Mouse (Mus musculus) frontal cortex, postnatal 10 days (tissue): ENCODE measurements at regions not wholly inside any gene's neighbourhood (a gene's known extent, or its start where the extent isn't known, plus 50 kb on each side); places are given as distances from the start of the nearest gene placed in this dataset.

Experiments used
- DNase-seq, 2 experiments: peaks; one replicate each; pipeline ENCODE4 v3.0.0; 2022; ENCODE audit warnings: low spot score in 2 of 2, mixed read lengths in 1 of 2

DNA sequence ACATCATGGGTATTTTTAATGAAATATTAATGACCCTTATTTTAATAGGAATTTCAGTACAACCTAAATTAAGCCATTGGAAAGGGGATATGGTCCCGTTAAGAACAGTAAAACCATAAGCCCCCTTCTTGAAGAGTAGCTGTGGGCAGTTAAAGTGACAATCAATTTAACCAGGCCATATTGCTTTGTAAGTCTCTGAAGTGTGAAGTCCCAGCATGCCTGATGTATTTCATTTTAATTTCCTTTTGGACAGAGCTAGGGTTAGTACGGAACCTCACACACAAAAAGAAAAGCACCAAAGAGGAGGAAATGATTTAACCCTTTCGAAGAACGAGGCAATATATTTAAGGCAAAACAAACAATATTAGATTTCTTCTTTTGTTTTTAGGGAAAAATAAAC is 640.9 kb downstream of the Kcnj2 start:
- DNase-seq: no peak

DNA sequence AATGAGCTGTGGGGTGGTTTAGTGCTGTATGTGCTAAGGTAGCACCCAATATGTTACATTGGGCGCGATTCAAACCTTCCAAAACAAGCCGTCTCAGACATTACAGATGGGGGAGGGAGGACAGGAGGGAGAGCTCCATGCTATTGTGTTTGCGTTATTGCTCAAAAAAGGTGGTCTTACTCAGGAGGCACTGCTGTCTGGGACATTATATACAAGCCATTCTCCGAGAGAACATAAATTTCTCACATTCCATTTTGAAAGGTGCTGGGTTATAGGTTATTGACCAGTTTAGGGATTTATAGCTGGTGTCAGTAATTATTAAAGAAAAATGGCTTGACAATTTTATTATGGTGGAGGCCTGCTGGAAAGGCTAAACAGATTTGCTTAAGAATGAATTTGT is 649.4 kb downstream of the Kcnj2 start:
- no peak for DNase-seq

DNA sequence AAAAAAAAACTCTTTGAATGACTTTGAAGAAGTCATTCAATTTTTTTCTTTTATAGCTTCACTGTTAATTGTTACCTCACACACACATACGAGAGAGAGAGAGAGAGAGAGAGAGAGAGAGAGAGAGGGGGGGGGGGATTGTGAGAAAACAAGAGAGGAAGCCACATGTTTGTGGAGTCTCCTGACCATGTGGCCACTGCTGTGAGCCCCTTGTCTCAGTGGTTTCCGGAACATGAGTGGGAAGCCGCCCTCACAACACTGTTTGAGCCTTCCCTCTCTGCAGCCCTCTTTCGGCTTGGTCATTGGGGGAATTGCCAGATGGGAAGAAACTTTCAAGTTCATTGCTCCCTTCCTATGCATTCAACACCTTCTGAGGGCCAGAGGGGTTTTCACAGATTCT is 656.3 kb downstream of the Kcnj2 start:
- no peak for DNase-seq

DNA sequence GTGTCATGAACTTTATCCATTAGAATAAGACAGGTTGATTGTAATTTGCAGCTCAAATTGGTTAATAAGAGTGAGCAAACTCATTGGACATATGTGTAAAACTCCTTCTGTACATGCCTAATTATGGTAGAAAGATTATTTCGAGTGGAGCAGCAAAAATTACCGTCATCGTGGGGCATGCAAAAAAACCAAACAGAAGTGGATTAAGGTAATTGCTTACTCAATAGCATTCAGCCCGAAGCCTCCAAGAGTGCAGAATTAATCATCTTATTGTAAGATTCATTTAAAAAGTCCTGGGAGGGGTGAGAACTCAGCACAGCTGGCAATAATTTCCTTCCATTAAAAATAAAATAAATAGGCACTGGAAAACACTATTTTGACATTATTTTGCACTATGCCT is 662.2 kb downstream of the Kcnj2 start:
- DNase-seq: no peak

DNA sequence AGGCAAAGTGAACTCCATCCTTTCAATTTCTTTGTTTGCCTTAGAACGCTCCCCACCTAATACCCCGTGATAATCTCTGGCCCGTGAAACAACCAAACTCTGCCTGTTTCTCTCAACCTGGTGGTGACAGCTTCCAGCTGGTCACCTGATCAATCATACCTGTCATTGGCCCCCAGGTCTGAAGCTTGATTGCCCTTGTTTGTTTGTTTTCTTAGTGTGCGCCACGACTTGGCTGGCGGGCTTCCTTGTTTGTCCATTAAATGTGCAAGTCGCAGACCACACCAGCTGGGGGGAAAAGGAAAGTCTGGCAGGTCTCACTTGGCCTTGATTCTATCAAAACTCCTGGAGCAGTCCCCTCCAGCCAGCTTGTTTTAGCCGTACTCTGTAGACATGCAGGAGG is 666.1 kb downstream of the Kcnj2 start:
- DNase-seq: no peak

DNA sequence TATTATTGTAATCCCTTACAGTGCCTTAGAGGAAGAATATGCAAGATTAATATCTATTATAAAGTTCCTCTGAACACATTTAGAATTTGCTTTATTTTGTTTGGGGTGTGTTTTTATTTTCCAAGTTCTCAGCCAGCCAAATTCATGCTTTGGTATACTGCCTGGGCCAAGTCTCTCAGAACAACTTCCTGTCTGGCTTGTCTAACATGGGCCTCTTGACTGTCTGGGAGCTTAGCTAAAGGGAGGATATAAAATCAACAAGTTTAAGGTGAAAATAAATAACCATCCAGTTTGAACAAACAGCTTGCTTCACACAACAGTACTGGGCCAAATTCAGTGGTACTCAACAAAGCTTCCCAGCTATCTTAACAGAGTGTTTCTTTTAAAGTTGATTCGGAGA is 669.5 kb downstream of the Kcnj2 start:
- DNase-seq: no peak

DNA sequence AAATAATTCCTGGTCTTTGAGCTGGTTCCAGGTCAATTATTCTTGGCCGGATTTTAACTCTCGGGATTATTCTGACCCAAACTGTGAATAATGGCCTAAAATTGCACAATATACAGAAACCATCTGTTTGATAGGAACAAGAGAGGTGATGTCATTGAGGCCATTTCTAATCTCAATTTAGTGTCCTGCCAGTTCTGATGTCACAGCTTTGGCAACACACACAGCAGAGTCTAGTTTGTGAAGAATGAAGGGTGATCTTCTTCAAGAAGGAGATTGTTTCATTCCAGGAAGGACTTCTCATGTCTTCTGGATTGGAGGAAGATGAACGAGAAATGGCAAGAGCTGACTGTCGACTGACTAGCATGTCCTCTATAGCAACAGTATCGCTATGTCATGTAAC is 670.0 kb downstream of the Kcnj2 start:
- no peak for DNase-seq

DNA sequence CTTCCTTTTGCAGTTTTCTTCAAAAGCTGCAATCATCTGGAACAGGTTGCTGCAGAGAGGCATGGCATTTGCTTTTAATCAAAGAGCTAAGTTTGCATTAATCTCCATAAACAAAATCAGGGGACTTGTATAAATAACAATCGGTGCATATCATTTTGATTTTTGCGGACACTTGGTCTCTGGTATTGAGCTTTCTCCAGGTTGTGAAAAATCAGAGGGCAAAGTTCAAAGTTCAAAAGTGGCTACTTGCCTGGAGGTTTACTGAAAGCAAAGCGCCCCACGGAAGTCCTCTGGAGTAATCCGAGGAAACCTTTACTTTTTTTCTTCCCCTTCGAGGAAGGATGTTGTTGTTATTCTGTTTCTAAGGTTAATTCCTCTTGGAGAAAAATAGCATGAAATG is 677.4 kb downstream of the Kcnj2 start:
- DNase-seq: no peak

DNA sequence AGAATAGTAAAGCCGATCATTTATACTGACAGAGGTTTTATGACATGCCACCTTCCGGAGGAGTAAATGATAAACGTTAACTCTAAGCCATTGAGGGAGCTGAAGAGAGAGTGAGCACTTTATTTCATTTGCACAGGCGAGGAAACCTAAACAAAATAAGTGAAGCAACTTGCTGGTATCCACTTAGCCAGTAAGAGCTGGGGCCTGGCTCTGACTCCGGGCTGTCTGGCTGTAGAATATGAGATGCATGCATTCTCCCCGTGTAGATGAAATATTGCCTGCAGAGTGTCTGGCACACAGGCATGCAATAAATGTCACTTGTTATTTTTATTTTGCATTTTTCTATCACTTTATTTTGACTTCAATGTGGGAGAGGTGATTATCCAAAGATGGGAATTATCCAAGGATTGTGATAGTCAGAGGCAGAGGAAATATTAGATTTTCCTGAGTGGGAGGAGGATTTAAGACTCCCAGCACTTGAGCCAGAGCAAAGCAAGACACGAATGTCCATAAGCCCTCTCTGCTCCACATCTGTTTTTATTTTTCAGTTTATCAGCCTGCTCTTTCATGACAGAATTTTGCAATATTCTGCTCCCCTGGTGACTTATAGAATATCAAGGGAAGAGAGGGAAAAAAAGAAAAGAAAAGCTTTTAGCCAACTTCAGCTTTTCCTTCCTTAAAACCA is 681.4 kb downstream of the Kcnj2 start:
- no peak for DNase-seq

DNA sequence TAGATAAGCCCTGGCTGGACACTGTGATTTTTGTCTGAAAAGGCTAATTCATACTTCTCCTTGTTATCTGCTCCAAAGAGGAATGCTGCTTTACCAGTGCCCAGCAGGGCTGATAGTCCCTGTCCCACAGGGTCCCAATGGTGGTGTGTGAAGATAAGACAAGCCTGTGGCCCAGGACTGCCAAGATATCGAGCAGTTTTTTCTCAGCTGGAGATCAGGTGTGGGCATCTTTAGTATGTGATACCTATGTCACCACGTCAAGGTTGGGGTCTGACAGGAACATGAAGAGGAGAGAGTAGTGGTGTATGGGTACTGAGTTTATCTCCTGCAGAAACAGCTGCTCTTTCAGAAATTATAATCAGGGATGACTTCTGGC is 682.0 kb downstream of the Kcnj2 start:
- DNase-seq: no peak

DNA sequence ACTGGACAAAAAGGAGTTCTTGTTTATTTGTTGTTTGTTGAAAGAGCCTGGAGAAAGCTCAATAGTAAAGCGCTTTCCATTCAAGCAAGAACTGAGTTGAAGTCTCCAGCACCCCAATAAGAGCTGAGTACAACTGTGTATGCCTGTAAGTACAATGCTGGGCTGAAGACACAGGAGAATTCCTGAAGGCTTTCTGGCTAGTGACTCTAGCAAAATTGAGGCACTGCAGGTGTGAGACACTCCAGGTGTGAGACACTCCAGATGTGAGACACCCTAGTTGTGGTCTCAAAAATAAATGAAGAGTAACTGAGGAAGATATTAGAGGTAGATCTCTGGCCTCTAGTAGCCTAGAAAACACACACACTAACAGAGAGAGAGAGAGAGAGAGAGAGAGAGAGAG is 682.5 kb downstream of the Kcnj2 start:
- no peak for DNase-seq

DNA sequence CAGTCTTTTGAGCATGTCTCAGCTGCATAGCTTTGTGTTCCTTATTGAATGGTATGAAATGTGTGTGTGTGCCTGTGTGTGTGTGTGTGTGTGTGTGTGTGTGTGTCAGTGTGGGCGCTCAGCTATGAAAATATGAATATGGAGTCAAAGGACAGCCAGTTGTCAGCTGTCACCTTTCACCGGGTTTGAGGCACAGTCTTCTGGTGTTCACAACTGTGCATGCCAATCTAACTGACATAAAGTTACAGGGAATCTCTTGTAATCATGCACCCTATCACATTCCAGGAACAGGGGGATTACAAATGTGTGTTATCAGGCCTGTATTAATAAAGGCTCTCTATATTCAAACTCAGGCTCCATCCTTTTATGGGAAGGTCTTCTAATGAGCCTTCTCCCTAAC is 688.8 kb downstream of the Kcnj2 start:
- no peak for DNase-seq

DNA sequence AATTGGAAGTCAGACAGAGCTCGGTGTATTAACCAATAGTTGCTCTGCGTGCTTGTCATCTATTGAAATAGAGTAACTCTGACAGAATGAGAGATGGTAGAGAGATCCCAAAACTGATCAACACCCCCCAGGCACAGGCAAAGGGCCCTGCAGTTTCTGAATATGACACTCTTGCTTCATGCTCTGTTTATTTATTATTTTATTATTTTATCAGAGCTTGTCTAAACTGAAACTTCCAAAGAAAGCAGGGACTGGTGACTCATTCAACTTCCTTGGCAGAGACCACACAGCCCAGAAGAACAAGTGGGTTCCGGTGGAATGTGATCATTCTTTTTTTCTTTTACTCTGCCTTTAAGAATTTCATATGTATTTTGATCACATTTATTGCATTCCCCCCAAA is 697.1 kb downstream of the Kcnj2 start:
- DNase-seq: no peak

DNA sequence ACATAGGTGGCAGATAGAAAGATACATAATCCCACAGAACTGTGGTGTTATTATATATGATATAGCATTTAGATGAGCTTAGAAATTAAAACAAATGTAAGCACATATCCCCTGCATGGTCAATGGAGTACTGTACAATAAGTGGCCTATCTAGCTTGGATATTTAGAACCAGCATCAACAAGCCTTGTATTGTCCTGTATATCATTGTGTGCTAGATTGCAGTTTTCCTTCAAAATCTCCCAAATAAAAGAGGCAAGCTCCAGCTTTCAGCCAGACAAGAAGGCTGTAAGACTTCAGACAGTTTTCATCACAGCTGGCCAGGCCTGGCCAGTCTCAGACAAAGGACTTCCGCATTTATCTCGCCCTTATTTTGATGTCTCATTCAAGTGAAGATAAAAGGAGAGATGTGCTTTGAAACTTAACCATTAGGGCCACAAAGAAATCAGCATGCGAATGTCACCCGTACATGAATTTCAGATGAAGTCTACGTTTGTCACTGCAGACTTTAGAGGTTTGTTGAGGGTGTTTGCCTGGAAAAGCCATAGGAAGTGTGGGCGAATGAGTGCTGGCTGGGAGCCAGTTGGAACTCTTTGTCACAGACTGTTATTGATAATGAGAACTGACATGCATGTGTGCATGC is 700.5 kb downstream of the Kcnj2 start:
- DNase-seq: no peak

DNA sequence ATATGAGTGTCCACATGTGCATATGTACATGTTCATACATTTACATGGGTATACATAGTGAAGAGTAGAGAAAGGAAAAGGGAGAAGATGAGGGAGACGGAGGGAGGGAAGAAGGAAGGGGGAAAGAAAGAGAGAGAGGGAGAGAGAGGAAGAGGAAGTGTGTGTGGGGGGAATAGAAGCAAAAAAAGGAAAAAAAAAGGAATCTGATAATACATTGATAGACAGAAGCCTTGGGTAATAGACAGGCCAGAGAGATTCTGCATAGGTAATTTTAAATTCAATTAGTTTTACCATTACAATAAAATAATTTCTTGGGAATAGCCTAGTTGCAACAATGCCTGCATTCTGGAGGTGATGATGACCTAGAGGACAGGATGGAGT is 701.0 kb downstream of the Kcnj2 start:
- no peak for DNase-seq

DNA sequence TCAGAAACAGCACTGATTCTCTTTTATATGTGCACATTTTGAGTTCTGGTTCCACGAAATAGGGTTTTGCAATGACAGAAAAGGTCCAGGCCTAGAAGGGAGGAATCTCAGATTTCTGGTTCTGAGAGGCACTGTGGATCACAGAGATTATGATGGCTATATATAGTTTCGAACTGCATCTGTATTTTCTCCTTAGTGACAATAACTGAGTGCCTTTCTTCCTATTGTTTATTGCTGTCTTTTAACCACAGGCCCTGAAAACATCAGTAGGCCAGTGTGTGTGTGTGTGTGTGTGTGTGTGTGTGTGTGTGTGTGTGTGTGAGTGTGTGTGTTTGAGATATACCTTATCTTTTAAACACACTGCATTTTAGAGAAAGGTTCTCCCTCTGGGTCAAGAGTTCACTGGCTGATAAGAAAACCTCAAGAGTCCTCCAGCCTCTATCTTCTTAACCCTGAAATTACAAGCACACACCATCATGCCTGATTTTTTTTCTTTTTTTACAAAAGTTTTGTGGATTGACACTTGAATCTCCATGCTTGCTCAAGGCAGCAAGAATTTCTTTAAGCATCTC is 708.2 kb downstream of the Kcnj2 start:
- DNase-seq: no peak

DNA sequence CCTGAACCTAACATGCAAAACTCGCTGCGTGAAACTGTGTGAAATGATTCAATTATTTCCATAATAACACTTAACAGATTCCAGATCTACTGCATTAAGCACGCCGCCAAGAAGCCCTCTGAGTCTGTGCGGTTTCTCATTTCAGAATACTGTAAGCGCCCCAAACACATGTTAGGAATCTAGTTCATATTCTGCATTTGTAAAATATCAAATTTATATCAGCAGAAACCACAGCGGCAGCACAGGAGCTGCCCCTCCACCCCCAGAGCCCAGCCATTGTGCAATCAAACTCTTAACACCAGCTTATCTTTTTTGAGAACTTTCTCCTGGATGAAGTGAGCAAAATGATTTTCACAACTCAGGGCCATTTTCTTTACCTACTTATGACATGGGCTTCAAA is 715.4 kb downstream of the Kcnj2 start:
- no peak for DNase-seq

DNA sequence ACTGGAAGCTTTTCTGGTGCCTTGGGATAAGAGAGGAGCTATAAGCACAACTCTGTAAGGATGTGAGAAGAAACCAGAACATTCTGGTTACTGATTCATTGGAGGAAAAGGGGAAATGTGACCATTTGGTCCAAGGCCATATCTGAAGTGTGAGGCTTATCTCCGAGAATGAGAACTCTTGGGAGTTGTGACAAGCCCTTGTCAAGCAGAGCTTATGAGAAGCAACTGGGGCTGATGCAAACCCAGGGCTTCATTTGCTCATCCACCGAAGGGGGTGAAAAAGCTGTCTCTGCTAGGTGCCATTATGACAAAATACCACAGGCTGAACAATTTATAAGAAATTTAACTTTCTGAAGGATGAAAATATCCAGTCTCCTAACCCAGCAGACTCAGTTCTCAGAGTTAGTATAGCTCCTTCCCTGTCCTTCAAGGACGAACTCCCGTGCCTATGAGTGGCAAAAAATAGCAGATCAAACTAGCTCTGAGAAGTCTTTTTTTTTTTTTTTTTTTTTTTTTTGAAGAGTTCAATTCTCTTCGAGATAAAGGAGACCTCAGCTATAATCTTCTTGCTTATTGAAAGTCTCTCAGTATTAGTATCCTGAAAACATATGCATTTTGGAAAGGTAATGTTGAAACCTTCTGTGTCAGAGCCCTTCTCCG is 725.4 kb downstream of the Kcnj2 start:
- DNase-seq: no peak

DNA sequence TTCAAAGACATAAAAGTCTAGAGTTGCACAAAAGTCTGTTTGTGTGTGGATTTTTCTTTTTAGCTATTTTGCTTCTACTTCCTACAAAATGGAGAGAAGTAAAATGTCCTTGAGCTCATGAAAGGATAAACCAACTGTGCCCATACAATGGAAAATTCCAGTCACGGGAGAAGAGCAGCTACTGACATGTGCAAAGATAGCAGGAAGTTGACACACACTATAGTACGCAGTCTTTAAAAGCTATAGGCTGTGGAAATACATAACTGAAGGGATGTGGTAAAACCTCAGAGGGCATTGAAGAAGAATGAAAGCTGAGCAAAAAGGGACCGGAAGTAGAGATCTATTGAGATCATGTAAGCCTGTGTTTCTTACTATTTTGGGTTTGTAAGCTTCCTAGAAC is 735.1 kb downstream of the Kcnj2 start:
- DNase-seq: no peak

DNA sequence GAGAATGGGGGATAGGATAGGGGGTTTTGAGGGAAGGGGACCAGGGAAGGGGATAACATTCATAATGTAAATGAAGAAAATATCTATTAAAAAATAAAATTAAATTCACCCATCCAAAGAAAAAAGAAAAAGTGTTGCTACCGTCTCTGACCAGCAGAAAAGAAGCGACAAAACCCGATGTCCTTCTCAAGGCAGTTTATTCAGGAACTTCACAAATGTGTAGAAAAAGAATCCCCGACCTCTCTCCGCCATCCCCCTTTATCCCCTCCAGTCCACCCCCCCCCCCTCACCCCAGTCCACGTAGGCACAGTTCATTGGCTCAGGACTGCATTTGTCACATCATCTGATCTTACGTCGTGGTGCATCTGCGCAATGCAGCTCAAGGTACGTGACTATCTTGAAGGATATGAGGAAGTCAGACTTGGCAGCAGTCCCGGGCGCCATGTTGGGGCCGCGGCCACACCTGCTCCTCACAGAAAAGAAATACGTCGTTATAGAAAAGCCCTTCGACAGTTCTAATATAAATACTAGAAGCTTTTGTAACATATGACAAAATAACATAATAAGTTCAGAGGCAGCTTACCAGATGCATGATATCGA is 750.3 kb downstream of the Kcnj2 start:
- no peak for DNase-seq

DNA sequence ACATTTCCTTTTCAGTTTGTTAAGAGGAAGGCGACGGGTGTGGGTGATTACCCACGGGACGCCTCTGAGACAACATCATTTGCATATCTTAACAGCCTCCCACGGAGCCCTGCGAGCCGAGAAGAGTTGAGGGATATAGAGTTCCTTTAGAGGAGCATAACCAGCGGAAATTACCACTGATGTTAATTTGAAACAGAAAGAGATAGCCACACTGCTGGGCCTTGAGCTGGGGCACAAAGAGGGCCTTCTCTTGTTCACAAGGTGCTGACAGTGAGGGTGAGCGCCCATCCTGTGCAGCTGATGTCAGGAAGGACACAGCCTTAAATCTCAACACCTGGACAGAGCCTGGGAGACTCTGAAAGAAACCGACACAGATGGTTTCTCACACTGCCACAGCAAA is 752.2 kb downstream of the Kcnj2 start:
- DNase-seq: peak; percentile 15 to 23

DNA sequence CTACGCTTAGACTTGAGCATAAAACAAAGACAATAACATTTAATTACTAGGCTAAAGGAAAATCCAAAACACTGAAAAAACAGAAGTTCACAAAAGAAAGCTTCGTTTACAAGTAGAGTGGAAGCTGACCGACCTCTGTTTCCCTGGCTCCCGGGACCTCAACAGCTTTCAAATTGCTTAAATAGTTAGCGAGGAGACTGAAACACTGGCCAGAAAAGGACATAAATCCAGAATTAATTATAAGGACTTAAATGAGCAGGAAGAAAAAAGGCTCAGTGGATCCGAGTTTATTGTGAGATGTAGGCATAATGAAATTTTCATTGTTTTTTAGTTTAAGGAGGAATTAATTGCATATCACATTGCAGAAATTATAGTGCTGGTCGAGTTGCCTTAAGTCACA is 754.4 kb downstream of the Kcnj2 start:
- no peak for DNase-seq

DNA sequence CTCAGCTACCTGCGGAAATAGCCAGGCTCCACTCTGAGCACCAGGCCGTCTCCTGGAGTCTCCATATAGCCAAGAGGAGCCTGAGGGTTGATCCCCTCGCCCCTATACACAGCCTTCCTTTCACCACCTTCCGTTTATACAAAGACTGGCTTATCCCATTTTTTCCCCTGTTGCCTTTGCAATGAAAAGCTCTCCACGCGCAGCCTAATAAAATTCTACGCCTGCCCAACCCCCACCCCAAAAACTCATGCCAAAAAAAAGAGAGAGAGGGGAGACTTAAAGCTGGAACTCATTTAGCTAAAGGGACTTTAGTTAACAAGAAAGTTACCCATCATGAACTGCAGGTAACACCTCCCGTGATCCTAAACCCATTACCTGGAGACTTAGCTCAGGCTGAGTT is 762.5 kb downstream of the Kcnj2 start:
- DNase-seq: no peak
